Mouse (Mus musculus) brain, adult 2 months (tissue): Measurements from ENCODE around the gene Ifitm3.
"Not testable (repeated sequence)": the region's sequence is repeated elsewhere in the genome, so short reads cannot be mapped to it uniquely, and the experiment has no call there.

Experiments
- DNase-seq: peaks from one replicate; pipeline ENCODE4 v3.0.0; 2011; ENCODE audit warnings: low read depth, low spot score

Gene Ifitm3

DNA sequence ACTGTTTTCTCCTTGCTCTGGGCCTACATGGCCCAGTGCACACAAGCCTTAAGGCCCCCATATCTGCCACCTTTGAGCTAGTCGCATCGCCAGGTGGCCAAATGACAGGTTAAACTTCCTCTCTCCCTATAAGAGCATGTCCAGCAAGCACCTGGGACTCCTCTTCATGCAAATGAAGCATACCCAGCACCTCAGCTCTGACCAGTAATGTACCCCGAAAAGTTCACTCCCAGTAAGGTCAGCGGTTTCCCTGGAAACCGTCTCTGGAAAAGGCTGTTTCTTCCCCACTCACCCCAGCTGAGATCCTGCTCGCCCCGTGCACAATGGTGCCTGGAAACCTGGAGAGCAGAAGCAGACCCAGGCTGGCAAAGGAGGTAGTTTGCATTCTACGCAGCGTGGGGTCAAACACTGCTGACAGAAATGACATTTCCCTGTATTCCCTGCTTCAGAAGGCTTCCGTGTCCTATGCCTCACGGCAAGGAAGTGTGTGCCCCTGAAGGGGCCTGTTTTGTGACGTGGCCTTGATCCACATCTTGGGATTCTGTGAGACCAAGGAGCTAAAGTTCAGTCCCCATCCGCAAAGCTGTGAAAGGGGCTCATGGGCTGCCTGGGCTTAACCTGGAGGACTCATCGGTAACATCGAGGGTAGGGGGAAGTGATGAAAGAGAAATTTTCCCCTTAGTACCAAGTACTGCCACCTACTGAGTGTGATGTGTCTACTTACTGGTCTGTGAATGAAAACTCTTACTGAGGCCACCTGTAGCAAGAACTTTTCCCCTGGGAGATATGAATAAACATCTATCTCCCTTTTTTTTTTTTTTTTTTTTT lies 9.5 kb downstream of the Ifitm3 start:
- no peak for DNase-seq

DNA sequence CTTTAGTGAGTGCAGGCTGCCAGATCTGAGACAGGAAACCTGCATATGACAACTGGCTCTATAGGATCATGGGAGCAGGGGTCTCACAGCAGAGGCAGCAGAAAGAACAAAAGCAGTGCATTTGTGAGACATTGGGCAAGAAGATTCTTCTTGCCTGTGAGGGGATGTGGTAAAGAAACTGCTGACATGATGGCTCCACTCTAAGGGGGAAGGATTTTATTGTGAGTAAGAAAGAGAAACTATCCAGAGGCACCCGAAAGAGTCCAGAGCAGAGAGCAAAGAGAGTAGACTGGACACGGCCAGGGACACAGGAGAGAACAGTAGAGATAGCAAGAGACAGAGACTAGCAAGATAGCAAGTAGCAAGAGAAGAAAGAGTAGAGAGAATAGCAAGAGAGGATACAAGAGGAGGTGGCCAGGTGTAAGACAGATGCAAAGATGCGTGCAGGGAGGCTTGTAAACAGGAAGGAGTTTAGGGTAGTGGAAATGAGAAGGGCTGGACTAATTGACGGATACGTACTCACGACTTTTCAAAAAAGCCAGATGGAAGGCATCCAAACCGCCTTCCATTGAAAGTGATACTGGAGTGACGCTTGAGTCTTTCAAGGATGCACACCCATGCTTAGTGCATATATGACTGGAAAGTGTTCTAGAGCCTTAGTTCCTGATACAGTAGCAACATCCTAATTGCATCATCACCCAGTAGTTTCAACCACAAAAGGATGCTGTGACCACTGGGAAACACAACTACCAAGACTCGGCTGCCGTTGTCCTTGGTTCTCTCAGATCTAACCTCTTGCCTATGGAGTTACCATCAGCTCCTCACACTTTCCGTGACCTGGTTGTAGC lies 11.5 kb downstream of the Ifitm3 start:
- DNase-seq = peak; percentile 13

DNA sequence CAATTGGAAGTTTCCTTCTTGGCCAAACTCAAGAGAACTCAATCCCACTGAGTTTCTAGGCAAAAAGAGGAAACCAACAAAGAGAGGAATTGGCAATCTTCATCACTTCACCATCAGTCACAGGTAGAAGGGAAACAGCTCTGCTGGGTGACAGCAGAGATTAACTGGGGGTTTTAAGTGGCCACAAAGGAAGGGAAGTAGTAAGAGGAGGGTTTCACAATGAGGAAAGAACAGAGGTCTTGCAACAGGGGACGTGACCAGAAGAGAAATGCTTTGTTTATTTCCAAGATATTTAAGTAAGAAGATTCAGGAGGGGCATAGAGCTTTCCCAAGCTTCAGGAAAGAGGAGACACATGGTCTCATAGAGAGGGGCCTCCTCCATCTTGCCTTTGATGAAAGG lies 12.8 kb downstream of the Ifitm3 start:
- no peak for DNase-seq

DNA sequence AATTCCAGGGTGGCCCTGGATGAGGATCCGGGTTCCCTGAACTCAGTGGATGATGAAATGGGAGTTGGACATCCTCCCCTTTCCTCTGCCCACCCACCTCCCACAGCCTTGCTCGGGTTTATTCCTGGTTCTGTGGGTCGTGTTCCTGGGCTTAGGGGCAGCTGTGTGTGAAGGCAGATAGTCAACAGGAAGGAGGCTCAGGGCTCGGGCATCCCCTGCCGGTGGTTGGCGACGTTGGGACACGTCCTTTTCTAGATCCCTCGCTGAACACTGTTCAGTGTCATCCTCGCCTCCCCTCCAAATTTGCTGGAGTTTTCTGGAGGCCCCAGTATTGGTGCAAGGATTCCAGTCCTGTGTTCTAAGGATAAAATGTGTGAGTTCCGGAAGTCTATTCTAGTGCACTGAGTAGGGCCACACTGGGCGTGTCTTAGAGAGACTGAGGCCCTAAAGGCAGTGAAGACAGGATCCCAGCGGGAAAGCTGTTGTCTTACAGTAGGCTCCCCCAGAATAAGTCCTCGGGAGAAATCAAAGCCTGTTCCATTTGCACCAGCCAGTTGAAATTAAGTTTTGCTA lies 19.4 kb downstream of the Ifitm3 start:
- DNase-seq = no peak

DNA sequence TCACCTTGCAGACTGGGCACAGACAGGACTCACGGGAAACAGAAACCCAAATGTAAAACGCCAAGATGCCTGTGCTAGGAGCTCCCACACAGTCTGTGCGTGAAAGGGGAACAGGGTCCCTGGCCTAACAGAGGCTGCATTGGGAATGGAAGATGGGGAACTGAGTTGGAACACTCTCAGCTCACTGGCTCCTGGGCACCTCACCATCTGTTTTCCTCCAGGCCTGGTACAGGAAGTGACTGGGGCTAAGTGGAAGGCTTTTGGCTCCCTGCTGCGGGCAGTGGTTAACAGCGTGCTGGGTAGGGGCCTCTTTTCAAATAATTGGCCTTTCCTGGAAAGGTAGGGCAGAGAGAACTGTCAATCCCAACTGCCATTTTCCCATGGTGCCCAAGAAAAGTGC lies 19.9 kb downstream of the Ifitm3 start:
- DNase-seq = no peak

DNA sequence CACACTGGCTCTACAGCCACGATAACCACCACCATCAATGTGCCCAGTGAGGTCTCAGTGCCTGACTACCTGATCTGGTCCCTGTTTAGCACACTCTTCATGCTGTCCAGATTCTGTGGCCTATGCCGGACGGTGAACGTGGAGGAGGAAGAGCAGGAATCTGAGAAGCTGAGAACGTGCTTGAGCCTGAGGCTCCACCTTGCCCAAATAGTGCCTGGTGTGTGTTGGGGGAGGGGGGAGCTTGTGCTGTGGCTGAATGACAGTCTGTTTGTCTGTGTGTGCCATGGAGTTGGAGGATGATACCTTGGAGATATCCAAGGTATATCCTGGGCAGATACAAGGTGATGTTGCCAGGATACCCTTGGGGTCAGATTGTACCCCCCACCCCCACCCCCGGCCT lies 20.4 kb downstream of the Ifitm3 start:
- DNase-seq = no peak

DNA sequence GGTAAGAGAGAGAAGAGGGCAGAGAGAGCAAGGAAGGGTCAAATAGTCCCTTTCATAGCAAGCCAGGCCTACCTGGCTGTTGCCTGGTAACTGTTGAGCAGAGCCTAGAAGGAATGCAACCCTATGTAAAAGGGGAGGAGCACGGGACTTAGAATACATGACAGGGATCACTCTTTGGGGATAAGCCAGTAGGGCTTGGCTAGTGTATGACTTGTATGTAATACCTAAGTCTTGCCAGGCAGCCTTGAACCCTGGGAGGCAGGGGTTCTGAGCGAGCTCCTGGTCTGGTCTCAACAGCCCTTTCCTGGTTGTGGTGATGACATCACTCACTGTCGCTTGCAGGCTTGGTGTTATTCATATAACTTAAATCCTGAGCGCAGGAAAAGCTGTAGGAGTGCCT lies 21.5 kb downstream of the Ifitm3 start:
- peak; percentile 18 for DNase-seq

DNA sequence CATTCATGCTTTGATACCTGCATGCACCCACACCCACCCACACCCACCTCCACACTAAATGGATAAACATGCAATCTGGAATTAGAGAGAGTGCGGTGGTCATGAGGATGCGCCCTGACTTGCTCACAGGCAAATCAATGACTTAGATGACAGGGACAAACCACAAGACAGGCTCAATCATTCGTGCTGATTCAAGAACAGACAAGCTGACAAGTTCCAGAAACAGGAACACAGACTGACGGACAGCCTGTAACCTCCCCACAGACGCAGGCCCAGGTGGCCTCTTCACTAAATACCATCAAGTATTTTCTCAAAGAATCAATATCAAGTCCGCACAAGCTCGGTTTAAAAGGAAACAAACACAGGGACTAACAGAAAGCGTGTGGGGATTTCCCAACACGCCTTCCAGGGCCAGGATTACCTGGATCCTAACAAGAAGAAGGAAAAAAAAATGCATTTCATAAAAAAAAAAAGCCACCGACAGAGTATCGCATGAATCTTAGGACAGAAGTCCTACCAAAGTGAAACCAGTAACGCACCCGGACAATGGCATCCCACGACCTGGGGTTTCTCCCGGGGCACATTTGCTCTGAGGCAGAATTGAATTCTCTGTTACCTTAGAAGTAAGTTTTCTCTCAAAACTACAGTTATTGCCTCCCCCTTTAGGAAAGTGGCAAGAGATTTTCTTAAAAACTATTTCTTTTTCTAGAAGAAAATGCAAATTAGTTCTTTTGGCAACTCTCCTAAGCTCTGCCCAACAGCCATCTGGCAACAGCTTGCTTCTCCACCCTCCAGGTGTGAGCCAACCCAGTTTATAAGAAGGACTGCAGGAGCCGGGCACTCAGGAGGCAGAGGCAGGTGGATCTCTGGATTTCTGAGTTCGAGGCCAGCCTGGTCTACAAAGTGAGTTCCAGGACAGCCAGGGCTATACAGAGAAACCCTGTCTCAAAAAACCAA lies 23.1 kb downstream of the Ifitm3 start:
- DNase-seq = peak; percentile 79

DNA sequence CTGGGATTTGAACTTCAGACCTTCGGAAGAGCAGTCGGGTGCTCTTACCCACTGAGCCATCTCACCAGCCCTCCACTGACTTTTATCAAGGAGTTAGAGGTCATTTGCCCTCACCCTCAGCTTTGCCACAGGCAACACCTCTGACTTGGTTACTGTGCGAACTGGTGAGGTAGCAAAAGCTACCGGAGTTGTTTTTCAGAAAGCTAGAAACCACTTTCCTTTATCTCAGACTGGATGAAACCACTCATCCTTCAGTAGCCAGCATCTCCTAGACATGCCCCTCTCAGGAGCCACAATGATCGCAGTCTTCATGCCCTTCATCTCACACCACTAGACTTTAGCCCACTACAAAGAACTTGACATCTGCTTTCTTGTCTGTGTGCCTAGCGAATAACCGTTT lies 27.6 kb downstream of the Ifitm3 start:
- no peak for DNase-seq

DNA sequence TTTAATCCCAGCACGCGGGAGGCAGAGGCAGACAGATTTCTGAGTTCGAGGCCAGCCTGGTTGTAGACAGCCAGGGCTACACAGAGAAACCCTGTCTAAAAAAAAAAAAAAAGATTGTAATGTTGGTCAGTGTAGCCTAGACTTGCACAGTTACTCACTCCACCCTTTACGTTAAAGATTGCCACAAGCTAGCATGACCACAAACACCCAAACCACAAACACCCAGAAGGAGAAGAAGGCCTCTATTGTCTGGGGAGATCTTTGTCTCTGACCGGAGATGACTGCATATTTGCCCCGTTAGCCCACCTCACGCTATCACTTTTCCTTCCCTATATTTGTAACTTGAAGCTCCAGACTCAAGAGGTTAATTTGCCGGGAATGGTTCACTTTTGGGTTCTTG lies 28.9 kb downstream of the Ifitm3 start:
- DNase-seq = no peak

DNA sequence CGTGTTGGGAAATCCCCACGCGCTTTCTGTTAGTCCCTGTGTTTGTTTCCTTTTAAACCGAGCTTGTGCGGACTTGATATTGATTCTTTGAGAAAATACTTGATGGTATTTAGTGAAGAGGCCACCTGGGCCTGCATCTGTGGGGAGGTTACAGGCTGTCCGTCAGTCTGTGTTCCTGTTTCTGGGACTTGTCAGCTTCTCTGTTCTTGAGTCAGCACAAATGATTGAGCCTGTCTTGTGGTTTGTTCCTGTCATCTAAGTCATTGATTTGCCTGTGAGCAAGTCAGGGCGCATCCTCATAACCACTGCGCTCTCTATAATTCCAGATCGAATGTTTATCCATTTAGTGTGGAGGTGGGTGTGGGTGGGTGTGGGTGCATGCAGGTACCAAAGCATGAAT lies 33.9 kb downstream of the Ifitm3 start:
- not testable (repeated sequence) for DNase-seq

DNA sequence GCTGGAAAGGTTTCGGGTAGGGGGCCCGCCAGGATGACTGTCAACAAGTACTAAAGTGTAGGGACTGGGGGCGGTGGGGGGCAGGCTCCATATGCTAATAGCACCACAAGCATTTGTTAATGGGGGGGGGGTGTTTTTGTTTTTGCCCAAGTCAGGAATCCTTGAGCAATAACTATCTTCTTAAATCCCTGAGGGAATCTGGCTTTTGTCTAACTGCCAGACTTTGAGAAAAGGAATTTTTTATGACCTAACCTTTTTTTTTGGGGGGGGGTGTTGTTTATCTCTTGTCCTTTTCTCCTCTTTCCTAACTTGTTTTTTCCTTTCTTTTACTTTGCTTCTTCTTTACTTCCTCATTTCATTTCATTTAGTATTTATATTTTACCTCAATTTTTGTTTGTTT lies 35.1 kb downstream of the Ifitm3 start:
- DNase-seq = no peak

DNA sequence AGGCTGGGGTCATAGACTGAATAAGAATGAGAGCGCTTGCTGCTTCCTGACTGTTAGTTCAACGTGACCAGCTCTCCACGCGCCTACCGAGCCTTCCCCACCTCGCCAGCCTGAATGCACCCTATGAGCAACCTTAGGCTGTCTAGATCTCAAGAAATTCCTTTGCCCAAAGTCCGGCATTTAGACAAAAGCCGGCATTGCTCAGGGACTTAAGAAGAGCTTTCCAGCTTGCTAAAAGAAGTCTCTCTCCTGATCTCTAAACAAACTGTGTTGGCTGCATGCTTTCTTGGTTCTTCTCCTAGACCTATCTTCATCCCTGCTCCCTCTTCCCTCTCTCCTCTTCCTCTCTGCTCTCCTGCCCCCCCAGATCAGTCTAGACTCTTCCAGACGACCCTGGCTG lies 35.6 kb downstream of the Ifitm3 start:
- no peak for DNase-seq

DNA sequence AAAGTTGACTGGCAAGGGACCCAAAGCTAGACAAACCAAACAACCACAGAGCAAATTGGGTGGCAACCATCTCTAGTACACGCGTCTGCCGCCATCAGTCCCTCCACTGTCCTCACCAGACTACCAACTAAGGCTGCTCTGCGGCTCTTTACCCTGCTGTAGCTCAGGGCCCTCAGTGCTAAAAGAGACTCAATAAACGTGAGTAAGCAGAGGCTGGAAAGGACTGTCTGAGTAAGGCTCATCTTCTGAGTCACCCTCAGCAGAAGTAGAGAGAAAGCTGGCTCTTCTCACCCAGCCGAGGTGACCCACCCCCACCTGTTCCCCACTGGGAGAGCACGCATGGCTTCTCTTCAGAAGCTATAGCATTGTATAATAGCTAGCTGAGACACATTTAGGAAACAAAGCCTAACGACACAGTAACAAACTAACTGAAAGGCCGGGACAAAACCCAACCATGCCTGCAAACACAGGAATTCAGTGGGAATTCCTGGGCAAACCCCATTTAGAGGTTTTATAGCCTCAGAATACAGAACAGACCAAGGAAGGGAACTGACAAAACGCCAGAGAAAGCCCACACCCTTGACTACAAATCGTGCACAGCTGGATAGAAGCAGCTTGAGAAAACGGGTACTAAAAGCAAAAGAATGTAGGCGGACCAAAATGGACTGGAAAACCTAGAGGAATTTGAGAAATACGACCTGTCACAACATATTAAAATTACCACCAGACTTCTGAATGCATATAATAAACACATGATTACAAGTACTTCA lies 37.0 kb downstream of the Ifitm3 start:
- peak; percentile 80 for DNase-seq

DNA sequence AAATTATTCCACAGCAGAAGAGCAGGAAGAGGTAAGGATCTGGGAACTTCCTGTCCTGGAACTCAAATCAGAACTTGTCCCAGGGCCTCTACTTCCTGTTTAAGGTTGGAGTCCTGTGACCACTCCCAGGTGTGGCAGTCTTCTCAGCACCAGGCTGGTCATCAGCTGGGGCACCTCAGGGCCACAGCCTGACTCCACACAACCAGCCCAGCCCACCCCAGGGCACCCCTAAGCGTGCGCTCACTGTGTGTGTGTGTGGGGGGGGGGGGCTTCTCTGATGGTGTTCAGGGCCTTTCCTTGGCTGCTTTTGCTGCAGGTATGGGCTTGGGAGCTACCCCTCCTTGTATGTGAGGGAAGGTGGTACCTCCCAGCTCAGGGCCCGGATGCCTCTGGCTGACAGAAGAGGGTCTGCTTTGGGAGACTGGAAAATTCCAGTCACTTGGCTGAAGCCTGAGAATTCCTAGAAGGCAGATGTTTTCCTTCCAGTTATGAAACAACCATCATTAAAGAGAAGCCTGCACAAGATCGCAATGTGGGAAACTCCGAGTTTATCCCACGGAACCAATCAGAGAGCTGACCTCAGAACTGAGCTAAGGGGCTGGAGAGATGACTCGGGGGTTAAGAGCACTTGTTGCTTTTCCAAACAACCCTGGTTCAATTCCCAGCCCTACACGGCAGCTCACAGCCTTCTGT lies 38.9 kb downstream of the Ifitm3 start:
- DNase-seq = no peak

DNA sequence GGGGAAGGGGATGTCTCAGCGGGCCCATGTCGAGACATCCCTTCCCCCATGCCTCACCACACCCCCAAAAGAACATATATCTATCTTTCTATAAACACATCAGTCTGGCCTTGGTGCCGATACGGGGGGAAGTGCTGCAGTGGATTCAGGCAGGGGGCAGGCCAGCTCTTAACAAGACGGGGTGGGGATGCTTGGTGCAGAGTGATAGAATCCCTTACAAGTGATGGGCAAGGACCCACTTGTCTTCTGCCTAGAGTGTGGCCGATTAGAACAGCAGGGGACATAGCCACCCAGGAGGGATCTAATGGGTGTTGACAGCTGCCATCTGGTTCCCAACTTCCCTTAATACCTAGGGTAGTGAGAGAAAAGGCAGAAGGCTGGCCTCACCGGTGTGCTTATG lies 39.6 kb downstream of the Ifitm3 start:
- no peak for DNase-seq

DNA sequence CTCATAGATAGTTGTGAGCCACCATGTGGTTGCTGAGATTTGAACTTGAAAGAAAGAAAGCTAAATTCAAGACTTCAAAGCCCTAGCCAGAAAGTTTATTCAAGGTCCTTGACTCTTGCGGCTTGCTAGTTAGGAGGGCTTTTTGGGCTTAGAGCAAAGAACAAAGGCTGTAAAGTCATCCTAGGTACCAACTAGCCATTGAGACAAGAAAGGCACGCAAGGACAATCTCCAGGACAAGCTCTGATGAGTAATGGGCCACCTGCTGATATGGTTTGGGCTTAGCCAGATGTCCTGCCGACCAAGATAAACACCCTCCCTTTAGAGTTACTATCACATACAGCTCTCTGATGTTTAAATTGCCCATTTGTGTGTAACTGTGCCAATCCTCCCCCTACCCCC lies 41.9 kb downstream of the Ifitm3 start:
- DNase-seq = not testable (repeated sequence)

DNA sequence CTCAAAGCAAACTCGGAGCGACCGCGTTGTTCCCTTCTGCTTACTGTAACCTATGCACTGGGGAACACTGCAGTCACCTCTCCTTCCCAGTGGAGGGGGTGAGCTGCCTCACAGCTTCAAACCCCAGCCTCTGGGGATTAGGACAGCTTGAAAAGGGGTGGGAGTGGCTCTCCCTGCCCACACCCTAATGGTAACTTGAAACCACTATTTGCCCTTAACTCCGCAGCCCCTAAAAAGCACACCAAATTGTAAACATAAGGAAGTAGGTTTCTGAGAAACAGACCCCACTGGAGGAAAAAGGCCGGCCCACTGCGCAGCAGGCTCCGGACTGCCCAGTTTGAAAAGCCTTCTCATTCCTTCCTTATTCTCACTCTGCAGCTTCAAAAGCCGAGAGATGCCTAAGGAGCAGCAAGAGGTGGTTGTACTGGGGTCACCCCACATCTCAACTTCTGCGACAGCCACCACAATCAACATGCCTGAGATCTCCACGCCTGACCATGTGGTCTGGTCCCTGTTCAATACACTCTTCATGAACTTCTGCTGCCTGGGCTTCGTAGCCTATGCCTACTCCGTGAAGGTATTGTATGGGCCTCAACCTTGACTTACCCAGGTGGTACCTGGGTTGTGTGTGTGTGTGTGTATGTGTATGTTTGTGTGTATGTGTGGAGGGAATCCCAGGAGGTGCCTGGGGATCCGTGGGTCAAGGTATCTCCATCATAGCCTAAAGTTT lies 42.5 kb downstream of the Ifitm3 start:
- DNase-seq = no peak

DNA sequence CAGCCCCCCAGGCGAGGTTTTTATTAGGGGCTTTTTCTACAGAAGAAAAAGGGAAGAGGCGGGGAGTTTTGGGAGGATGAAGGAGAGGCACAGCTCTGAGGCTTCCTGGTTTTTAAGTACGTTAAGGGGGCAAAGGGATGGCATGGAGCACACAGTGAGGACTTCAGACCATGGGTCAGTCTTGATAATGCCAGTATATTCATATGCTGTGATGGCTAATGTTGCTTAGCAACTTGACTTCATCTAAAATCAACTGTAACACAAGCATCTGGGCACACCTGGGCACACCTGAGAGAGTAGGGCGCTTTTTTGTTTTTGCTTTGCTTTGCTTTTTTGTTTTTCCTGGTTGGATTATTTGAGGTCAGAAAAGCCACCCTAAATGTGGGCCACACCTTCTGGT lies 43.6 kb downstream of the Ifitm3 start, which contains the start of gene Ifitm1:
Gene Ifitm1, plus strand, starts transcription at position 301 of the 400 bp plus-strand sequence.
- DNase-seq = no peak
